Mouse (Mus musculus): ENCODE measurements around the gene Dpf2.

Gene Dpf2

GRCm38 (mm10) chr19:5913007-5913719, at the start of gene Dpf2:
Dpf2 (minus strand) TSS chr19:5913010.
- no peak for DNase-seq

GRCm38 (mm10) chr19:5957371-5957770, 44.6 kb upstream of the Dpf2 start:
- DNase-seq = no peak

GRCm38 (mm10) chr19:5956685-5957084, 43.9 kb upstream of the Dpf2 start:
- peak; percentile 91 for DNase-seq

- DNase-seq = no peak
Observed at GRCm38 (mm10) chr19:5955704-5956670, 43.2 kb upstream of the Dpf2 start.

- no peak for DNase-seq
Observed at GRCm38 (mm10) chr19:5954936-5955335, 42.1 kb upstream of the Dpf2 start.

GRCm38 (mm10) chr19:5954031-5954710, 41.4 kb upstream of the Dpf2 start:
- DNase-seq = no peak

GRCm38 (mm10) chr19:5953201-5953770, 40.5 kb upstream of the Dpf2 start:
- no peak for DNase-seq

GRCm38 (mm10) chr19:5952071-5952691, 39.4 kb upstream of the Dpf2 start:
- DNase-seq = no peak

- no peak for DNase-seq
Observed at GRCm38 (mm10) chr19:5951631-5952030, 38.8 kb upstream of the Dpf2 start.

GRCm38 (mm10) chr19:5950218-5950617, 37.4 kb upstream of the Dpf2 start:
- no peak for DNase-seq

- no peak for DNase-seq
Observed at GRCm38 (mm10) chr19:5945891-5946290, 33.1 kb upstream of the Dpf2 start.

- no peak for DNase-seq
Observed at GRCm38 (mm10) chr19:5945027-5945426, 32.2 kb upstream of the Dpf2 start.

GRCm38 (mm10) chr19:5944145-5944544, 31.3 kb upstream of the Dpf2 start:
- no peak for DNase-seq

- no peak for DNase-seq
Observed at GRCm38 (mm10) chr19:5943404-5943803, 30.6 kb upstream of the Dpf2 start.

GRCm38 (mm10) chr19:5942581-5942980, 29.8 kb upstream of the Dpf2 start:
- DNase-seq = no peak

GRCm38 (mm10) chr19:5940656-5941055, 27.8 kb upstream of the Dpf2 start:
- DNase-seq = peak; percentile 57 to 62

GRCm38 (mm10) chr19:5940173-5940572, 27.4 kb upstream of the Dpf2 start:
- DNase-seq = peak; percentile 91 to 94

- DNase-seq = peak in 1 of 2 experiments; percentile 48
Observed at GRCm38 (mm10) chr19:5939715-5940114, 26.9 kb upstream of the Dpf2 start.

- no peak for DNase-seq
Observed at GRCm38 (mm10) chr19:5938516-5938915, 25.7 kb upstream of the Dpf2 start.

GRCm38 (mm10) chr19:5937836-5938406, 25.1 kb upstream of the Dpf2 start:
- DNase-seq = peak in 1 of 2 experiments; percentile 39

GRCm38 (mm10) chr19:5937095-5937835, 24.5 kb upstream of the Dpf2 start:
- DNase-seq = peak in 1 of 2 experiments; percentile 40
